Mouse (Mus musculus) C2C12 (cell line): ENCODE measurements around the gene Zbtb5.
"Not testable (repeated sequence)": the region's sequence is repeated elsewhere in the genome, so short reads cannot be mapped to it uniquely, and the experiment has no call there.

Experiments
- CEBPB ChIP-seq: IDR thresholded peaks from one replicate; pipeline ENCODE4 v1.6.1; 2011; ENCODE audit warnings: low read depth, mild to moderate bottlenecking, control low read depth, moderate library complexity
- CTCF ChIP-seq: IDR thresholded peaks from one replicate; pipeline ENCODE4 v1.5.1; 2011; ENCODE audit not compliant: control insufficient read depth, insufficient read depth, insufficient read length
- FOSL1 ChIP-seq: IDR thresholded peaks from one replicate; pipeline ENCODE4 v1.8.0; 2011; ENCODE audit warnings: mild to moderate bottlenecking, low read length; ENCODE audit not compliant: poor library complexity, insufficient read depth, severe bottlenecking
- MAX ChIP-seq: IDR thresholded peaks from one replicate; pipeline ENCODE4 v1.6.1; 2011; ENCODE audit warnings: mild to moderate bottlenecking, control low read depth
- MYOD1 ChIP-seq: IDR thresholded peaks from one replicate; pipeline ENCODE4 v1.6.1; 2011; ENCODE audit warnings: low read depth; ENCODE audit not compliant: control insufficient read depth, insufficient read length
- MYOG ChIP-seq: IDR thresholded peaks from one replicate; pipeline ENCODE4 v1.6.1; 2011; ENCODE audit not compliant: control insufficient read depth, insufficient read length; ENCODE audit errors: extremely low read depth
- USF1 ChIP-seq: IDR thresholded peaks from one replicate; pipeline ENCODE4 v1.6.1; 2011; ENCODE audit warnings: low read depth, mild to moderate bottlenecking, control low read depth, moderate library complexity

GRCm38 (mm10) chr4:44992330-44992729 is 19.9 kb downstream of the Zbtb5 start:
- not testable (repeated sequence) for TF ChIP-seq CTCF, MAX, USF1, MYOG, FOSL1, CEBPB, MYOD1
